Mouse (Mus musculus) kidney, postnatal 0 days (tissue): ENCODE results near the gene Apeh. TPM values are rescaled to one million over a fixed set of nuclear protein-coding genes. Genes with fewer than 3 reads are reported as not detected.
"Not testable (repeated sequence)": the region's sequence is repeated elsewhere in the genome, so short reads cannot be mapped to it uniquely, and the experiment has no call there.

ENCODE experiments used
- ATAC-seq: fragments of 200-750 bp; cut with Nextera tagmentation; replicated peaks from 2 replicates; pipeline ENCODE4 v1.8.0; 2017; ENCODE audit warnings: low read depth, moderate number of reproducible peaks, moderate TSS enrichment, moderate library complexity; ENCODE audit not compliant: low FRiP score
- DNase-seq: peaks from one replicate; pipeline ENCODE4 v3.0.0-alpha.2; 2016; ENCODE audit warnings: low spot score
- H3K27ac ChIP-seq: fragments of 300-500 bp; sonication (generic); 2 replicates; pipeline ENCODE4 v1.5.1; 2014; ENCODE audit warnings: mild to moderate bottlenecking
- H3K27me3 ChIP-seq: fragments of 300-500 bp; sonication (generic); 2 replicates; pipeline ENCODE4 v1.6.1; 2014; ENCODE audit warnings: low read length, mixed read lengths; ENCODE audit not compliant: insufficient read depth
- H3K36me3 ChIP-seq: fragments of 300-500 bp; sonication (generic); 2 replicates; pipeline ENCODE4 v1.6.1; 2014; ENCODE audit warnings: low read length, mixed read lengths; ENCODE audit not compliant: insufficient read depth
- H3K4me1 ChIP-seq: fragments of 300-500 bp; sonication (generic); replicated peaks from 2 replicates; pipeline ENCODE4 v1.6.1; 2014; ENCODE audit warnings: antibody characterized with exemption, low read length, mixed read lengths; ENCODE audit not compliant: insufficient read depth
- H3K4me2 ChIP-seq: fragments of 300-500 bp; sonication (generic); 2 replicates; pipeline ENCODE4 v1.6.1; 2014; ENCODE audit warnings: mild to moderate bottlenecking, low read length, moderate library complexity, mixed read lengths
- H3K4me3 ChIP-seq: fragments of 300-500 bp; sonication (generic); replicated peaks from 2 replicates; pipeline ENCODE4 v1.5.1; 2014; ENCODE audit warnings: low read depth, low read length
- H3K9ac ChIP-seq: fragments of 300-500 bp; sonication (generic); 2 replicates; pipeline ENCODE4 v1.6.1; 2014; ENCODE audit warnings: low read depth, low read length
- H3K9me3 ChIP-seq: fragments of 300-500 bp; sonication (generic); replicated peaks from 2 replicates; pipeline ENCODE4 v1.6.1; 2016; ENCODE audit warnings: low read length, inconsistent platforms, mixed read lengths
- CTCF ChIP-seq: IDR thresholded peaks from 2 replicates; pipeline ENCODE4 v1.5.1; 2016; ENCODE audit warnings: antibody characterized with exemption, low read depth, mild to moderate bottlenecking, moderate library complexity
- WGBS: fragments of 180-500 bp; shearing (Covaris S2); extraction: QIAGEN DNeasy Blood & Tissue Kit; methylation state at CpG from one replicate; pipeline ENCODE4 v1.1.7; 2014; 5-methylcytosine and 5-hydroxymethylcytosine counted together
- polyA plus RNA-seq: library from polyadenylated mRNA; unstranded; fragments of >200 nt; fragmentation: Nextera tagmentation; extraction: Ambion mirVana; gene quantifications from 2 replicates; pipeline ENCODE4 v1.2.1, GENCODE M21; 2015

The Apeh gene
- polyA plus RNA-seq, 1 experiment from 2014 or later, result 62.6 TPM

- TF ChIP-seq CTCF, result no peak
- Histone ChIP-seq H3K4me3 (no peak overlapping the region), H3K27ac (no peak overlapping the region), H3K4me2 (no peak overlapping the region), H3K9me3 (no peaks in the 10 kb centered on the region), H3K4me1 (no peaks in the 10 kb centered on the region), H3K27me3 (no peaks in the 10 kb centered on the region), H3K36me3 (no peaks in the 10 kb centered on the region), H3K9ac (no peak overlapping the region)
- ATAC-seq (no peak), DNase-seq (no peak)
- WGBS, result 30% methylated on average over 17 of the region's 17 CpGs
These were observed 43.1 kb upstream of the Apeh start for GRCm38 (mm10) chr9:108137523-108137922.

- 71% methylated on average over 6 of the region's 6 CpGs for WGBS
- no peak overlapping the region for H3K4me2 ChIP-seq
- no peak overlapping the region for H3K27ac ChIP-seq
- H3K9ac ChIP-seq, result no peak overlapping the region
- no peaks in the 10 kb centered on the region for H3K36me3 ChIP-seq
- no peaks in the 10 kb centered on the region for H3K4me1 ChIP-seq
- no peaks in the 10 kb centered on the region for H3K9me3 ChIP-seq
- no peak for DNase-seq
- no peak for ATAC-seq
- no peak for TF ChIP-seq CTCF
- H3K4me3 ChIP-seq, result no peak overlapping the region
- H3K27me3 ChIP-seq, result no peaks in the 10 kb centered on the region
These were observed 42.6 kb upstream of the Apeh start for GRCm38 (mm10) chr9:108136930-108137462.

- ATAC-seq, result no peak
- H3K27me3 ChIP-seq, result no peaks in the 10 kb centered on the region
These were observed 41.8 kb upstream of the Apeh start for GRCm38 (mm10) chr9:108136225-108136624.

GRCm38 (mm10) chr9:108135679-108136078 lies 41.3 kb upstream of the Apeh start:
- H3K4me3 ChIP-seq, H3K27me3 ChIP-seq, H3K4me1 ChIP-seq, H3K36me3 ChIP-seq, DNase-seq, H3K9me3 ChIP-seq, H3K4me2 ChIP-seq, H3K27ac ChIP-seq, ATAC-seq, H3K9ac ChIP-seq: not testable (repeated sequence)
- 96% methylated on average over 3 of the region's 3 CpGs for WGBS

More at GRCm38 (mm10) chr9:108136225-108136624, 41.8 kb upstream of the Apeh start:
- 55% methylated on average over 1 of the region's 1 CpGs for WGBS
- Histone ChIP-seq H3K4me1 (no peaks in the 10 kb centered on the region), H3K4me2 (no peak overlapping the region), H3K9ac (no peak overlapping the region), H3K4me3 (no peak overlapping the region), H3K36me3 (no peaks in the 10 kb centered on the region), H3K9me3 (no peaks in the 10 kb centered on the region), H3K27ac (no peak overlapping the region)
- DNase-seq, result peak; percentile 43
- peak; percentile 65 for TF ChIP-seq CTCF

- Histone ChIP-seq H3K9me3 (no peaks in the 10 kb centered on the region), H3K36me3 (no peaks in the 10 kb centered on the region), H3K4me2 (no peak overlapping the region), H3K27ac (no peak overlapping the region), H3K4me1 (no peaks in the 10 kb centered on the region), H3K4me3 (no peak overlapping the region), H3K27me3 (no peaks in the 10 kb centered on the region), H3K9ac (no peak overlapping the region)
- ATAC-seq, result no peak
- no peak for DNase-seq
- WGBS, result 38% methylated on average over 1 of the region's 1 CpGs
- no peak for TF ChIP-seq CTCF
These were observed 39.1 kb upstream of the Apeh start for GRCm38 (mm10) chr9:108133478-108133877.

GRCm38 (mm10) chr9:108132373-108132772 lies 38.0 kb upstream of the Apeh start:
- no peak for TF ChIP-seq CTCF
- H3K4me2 ChIP-seq, result no peak overlapping the region
- DNase-seq (no peak), ATAC-seq (no peak)
- no peaks in the 10 kb centered on the region for H3K9me3 ChIP-seq
- WGBS, result 90% methylated on average over 3 of the region's 3 CpGs
- H3K36me3 ChIP-seq, result no peaks in the 10 kb centered on the region
- H3K4me3 ChIP-seq, result no peak overlapping the region
- H3K27me3 ChIP-seq, result no peaks in the 10 kb centered on the region
- H3K4me1 ChIP-seq, result no peaks in the 10 kb centered on the region
- H3K27ac ChIP-seq, result no peak overlapping the region
- H3K9ac ChIP-seq, result no peak overlapping the region

- no peak for TF ChIP-seq CTCF
- Histone ChIP-seq H3K4me3 (no peak overlapping the region), H3K9ac (no peak overlapping the region), H3K9me3 (no peaks in the 10 kb centered on the region), H3K27me3 (no peaks in the 10 kb centered on the region), H3K4me2 (no peak overlapping the region), H3K4me1 (no peaks in the 10 kb centered on the region), H3K27ac (no peak overlapping the region), H3K36me3 (no peaks in the 10 kb centered on the region)
- DNase-seq, result no peak
- 86% methylated on average over 5 of the region's 5 CpGs for WGBS
- no peak for ATAC-seq
These were observed 37.1 kb upstream of the Apeh start for GRCm38 (mm10) chr9:108131502-108131901.
